Mouse (Mus musculus): ENCODE measurements at regions not wholly inside any gene's neighbourhood (a gene's known extent, or its start where the extent isn't known, plus 50 kb on each side); places are given as distances from the start of the nearest gene placed in this dataset.

- no peak overlapping the region for H3K4me2 ChIP-seq (replicated peaks)
- H3K36me3 ChIP-seq: no peaks in the 10 kb centered on the region
- no peak overlapping the region for H3K9ac ChIP-seq (replicated peaks)
- no peaks in the 10 kb centered on the region; the same call in 1 of the 2 replicates for H3K27me3 ChIP-seq
- WGBS: 71% methylated on average over 3 of the region's 3 CpGs
- no peak for ATAC-seq (replicated peaks)
- no peak overlapping the region for H3K4me3 ChIP-seq
- no peaks in the 10 kb centered on the region for H3K4me1 ChIP-seq
- H3K9me3 ChIP-seq: no peaks in the 10 kb centered on the region
- no peak overlapping the region for H3K27ac ChIP-seq (replicated peaks)
These were observed 276.5 kb downstream of the Insc start for GRCm38 (mm10) chr7:115020023-115020422.

GRCm38 (mm10) chr7:115025803-115026202, 282.3 kb downstream of the Insc start:
- Histone ChIP-seq H3K36me3 (no peaks in the 10 kb centered on the region), H3K4me1 (no peaks in the 10 kb centered on the region), H3K4me2 (replicated peaks) (no peak overlapping the region), H3K9me3 (no peaks in the 10 kb centered on the region), H3K27ac (replicated peaks) (no peak overlapping the region), H3K9ac (replicated peaks) (no peak overlapping the region), H3K27me3 (no peaks in the 10 kb centered on the region), H3K4me3 (no peak overlapping the region)
- no peak for ATAC-seq (replicated peaks)
- 60% methylated on average over 2 of the region's 2 CpGs for WGBS

- Histone ChIP-seq H3K27ac (replicated peaks) (no peak overlapping the region), H3K4me2 (replicated peaks) (no peak overlapping the region), H3K4me1 (no peaks in the 10 kb centered on the region), H3K27me3 (no peaks in the 10 kb centered on the region), H3K36me3 (no peaks in the 10 kb centered on the region), H3K9ac (replicated peaks) (no peak overlapping the region), H3K4me3 (no peak overlapping the region), H3K9me3 (no peaks in the 10 kb centered on the region)
- WGBS: 81% methylated on average over 1 of the region's 1 CpGs
- no peak for ATAC-seq (replicated peaks)
These were observed 284.2 kb downstream of the Insc start for GRCm38 (mm10) chr7:115027685-115028084.

- no peaks in the 10 kb centered on the region for H3K27me3 ChIP-seq
- no peak overlapping the region for H3K4me3 ChIP-seq
- H3K4me2 ChIP-seq (replicated peaks): no peak overlapping the region
- no peak overlapping the region for H3K9ac ChIP-seq (replicated peaks)
- ATAC-seq (replicated peaks): no peak
- no peaks in the 10 kb centered on the region for H3K36me3 ChIP-seq
- WGBS: 75% methylated on average over 4 of the region's 4 CpGs
- H3K9me3 ChIP-seq: no peaks in the 10 kb centered on the region
- no peak overlapping the region for H3K27ac ChIP-seq (replicated peaks)
- H3K4me1 ChIP-seq: no peaks in the 10 kb centered on the region
These were observed 290.5 kb downstream of the Insc start for GRCm38 (mm10) chr7:115033987-115034386.

GRCm38 (mm10) chr7:115055527-115055926, 312.0 kb downstream of the Insc start:
- Histone ChIP-seq H3K9me3 (no peaks in the 10 kb centered on the region), H3K4me2 (replicated peaks) (no peak overlapping the region), H3K4me1 (peaks cover 10% of the 10 kb centered on the region), H3K4me3 (no peak overlapping the region), H3K27me3 (no peaks in the 10 kb centered on the region), H3K9ac (replicated peaks) (no peak overlapping the region), H3K36me3 (no peaks in the 10 kb centered on the region), H3K27ac (replicated peaks) (no peak overlapping the region)
- ATAC-seq (replicated peaks): no peak

- Histone ChIP-seq H3K4me2 (replicated peaks) (no peak overlapping the region), H3K4me1 (peaks cover 10% of the 10 kb centered on the region), H3K36me3 (no peaks in the 10 kb centered on the region), H3K27ac (replicated peaks) (no peak overlapping the region), H3K4me3 (no peak overlapping the region), H3K9me3 (no peaks in the 10 kb centered on the region), H3K9ac (replicated peaks) (no peak overlapping the region), H3K27me3 (no peaks in the 10 kb centered on the region)
- no peak for ATAC-seq (replicated peaks)
- WGBS: 10% methylated on average over 3 of the region's 3 CpGs
These were observed 313.6 kb downstream of the Insc start for GRCm38 (mm10) chr7:115056992-115057645.

GRCm38 (mm10) chr7:115057736-115058135, 314.2 kb downstream of the Insc start:
- no peak for ATAC-seq (replicated peaks)

GRCm38 (mm10) chr7:115060171-115060570, 316.7 kb downstream of the Insc start:
- Histone ChIP-seq H3K4me3 (no peak overlapping the region), H3K4me1 (peaks cover 10% of the 10 kb centered on the region), H3K4me2 (replicated peaks) (no peak overlapping the region), H3K36me3 (no peaks in the 10 kb centered on the region), H3K9me3 (no peaks in the 10 kb centered on the region), H3K9ac (replicated peaks) (no peak overlapping the region), H3K27me3 (no peaks in the 10 kb centered on the region), H3K27ac (replicated peaks) (no peak overlapping the region)
- no peak for ATAC-seq (replicated peaks)
- 45% methylated on average over 5 of the region's 5 CpGs for WGBS

More at GRCm38 (mm10) chr7:115057736-115058135, 314.2 kb downstream of the Insc start:
- no peaks in the 10 kb centered on the region for H3K36me3 ChIP-seq
- WGBS: 45% methylated on average over 3 of the region's 3 CpGs
- H3K9me3 ChIP-seq: no peaks in the 10 kb centered on the region
- no peak overlapping the region for H3K27ac ChIP-seq (replicated peaks)
- peaks cover 10% of the 10 kb centered on the region for H3K4me1 ChIP-seq
- H3K4me3 ChIP-seq: no peak overlapping the region
- no peaks in the 10 kb centered on the region for H3K27me3 ChIP-seq
- H3K4me2 ChIP-seq (replicated peaks): no peak overlapping the region
- H3K9ac ChIP-seq (replicated peaks): no peak overlapping the region

GRCm38 (mm10) chr7:115062817-115063216, 319.3 kb downstream of the Insc start:
- no peak overlapping the region for H3K4me2 ChIP-seq (replicated peaks)
- no peak overlapping the region for H3K27ac ChIP-seq (replicated peaks)
- ATAC-seq (replicated peaks): no peak
- H3K9me3 ChIP-seq: no peaks in the 10 kb centered on the region
- no peak overlapping the region for H3K9ac ChIP-seq (replicated peaks)
- 74% methylated on average over 3 of the region's 3 CpGs for WGBS
- H3K27me3 ChIP-seq: 0 out of 2 replicates have a peak, but pooled peaks cover 4% of the 10 kb centered on the region
- no peak overlapping the region for H3K4me3 ChIP-seq
- no peaks in the 10 kb centered on the region for H3K4me1 ChIP-seq
- no peaks in the 10 kb centered on the region for H3K36me3 ChIP-seq

GRCm38 (mm10) chr7:115067641-115068040, 324.1 kb downstream of the Insc start:
- Histone ChIP-seq H3K9ac (replicated peaks) (no peak overlapping the region), H3K4me2 (replicated peaks) (no peak overlapping the region), H3K27ac (replicated peaks) (no peak overlapping the region), H3K4me1 (no peaks in the 10 kb centered on the region), H3K27me3 (0 out of 2 replicates have a peak, but pooled peaks cover 4% of the 10 kb centered on the region), H3K9me3 (no peaks in the 10 kb centered on the region), H3K4me3 (no peak overlapping the region), H3K36me3 (no peaks in the 10 kb centered on the region)
- WGBS: 98% methylated on average over 2 of the region's 2 CpGs
- no peak for ATAC-seq (replicated peaks)

GRCm38 (mm10) chr7:115073406-115073805, 329.9 kb downstream of the Insc start:
- no peaks in the 10 kb centered on the region for H3K36me3 ChIP-seq
- no peaks in the 10 kb centered on the region for H3K4me1 ChIP-seq
- no peaks in the 10 kb centered on the region for H3K27me3 ChIP-seq
- no peak for ATAC-seq (replicated peaks)
- no peak overlapping the region for H3K9ac ChIP-seq (replicated peaks)
- WGBS: 79% methylated on average over 2 of the region's 2 CpGs
- H3K4me3 ChIP-seq: no peak overlapping the region
- H3K4me2 ChIP-seq (replicated peaks): no peak overlapping the region
- no peaks in the 10 kb centered on the region for H3K9me3 ChIP-seq
- H3K27ac ChIP-seq (replicated peaks): no peak overlapping the region

GRCm38 (mm10) chr7:115076781-115077180, 333.3 kb downstream of the Insc start:
- no peaks in the 10 kb centered on the region for H3K27me3 ChIP-seq
- H3K4me3 ChIP-seq: no peak overlapping the region
- no peak for ATAC-seq (replicated peaks)
- H3K27ac ChIP-seq (replicated peaks): no peak overlapping the region
- H3K9me3 ChIP-seq: no peaks in the 10 kb centered on the region
- no peaks in the 10 kb centered on the region for H3K4me1 ChIP-seq
- no peaks in the 10 kb centered on the region for H3K36me3 ChIP-seq
- H3K4me2 ChIP-seq (replicated peaks): no peak overlapping the region
- WGBS: 88% methylated on average over 4 of the region's 4 CpGs
- H3K9ac ChIP-seq (replicated peaks): no peak overlapping the region

- no peaks in the 10 kb centered on the region for H3K9me3 ChIP-seq
- H3K4me3 ChIP-seq: no peak overlapping the region
- H3K27me3 ChIP-seq: 0 out of 2 replicates have a peak, but pooled peaks cover 8% of the 10 kb centered on the region
- no peak for ATAC-seq (replicated peaks)
- H3K27ac ChIP-seq (replicated peaks): no peak overlapping the region
- H3K4me1 ChIP-seq: no peaks in the 10 kb centered on the region
- H3K36me3 ChIP-seq: no peaks in the 10 kb centered on the region
- H3K4me2 ChIP-seq (replicated peaks): no peak overlapping the region
- H3K9ac ChIP-seq (replicated peaks): no peak overlapping the region
- 85% methylated on average over 3 of the region's 3 CpGs for WGBS
These were observed 341.4 kb downstream of the Insc start for GRCm38 (mm10) chr7:115084711-115085380.
